Mouse (Mus musculus): ENCODE results near the gene Apba3. TPM values are rescaled to one million over a fixed set of nuclear protein-coding genes. Genes with fewer than 3 reads are reported as not detected.
"Not testable (repeated sequence)": the region's sequence is repeated elsewhere in the genome, so short reads cannot be mapped to it uniquely, and the experiment has no call there.

Apba3 gene
- 59.7 and 63.4 TPM in 2 replicates for polyA plus RNA-seq (2015; fragmentation: Nextera tagmentation; extraction: Ambion mirVana)

- H3K9me3 ChIP-seq (replicated peaks), result no peaks in the 10 kb centered on the region
- no peaks in the 10 kb centered on the region for H3K27me3 ChIP-seq
- H3K9ac ChIP-seq, result peak within 1 kb of the TSS; percentile 77
- H3K4me1 ChIP-seq, result peaks cover 20% of the 10 kb centered on the region
- peak; percentile 92 for ATAC-seq (replicated peaks; ENCODE audit: low FRiP score)
- WGBS, result under 1% methylated on average over 48 of the region's 48 CpGs
- peak within 1 kb of the TSS; percentile 92 for H3K27ac ChIP-seq
- peak within 1 kb of the TSS; percentile 80 for H3K4me3 ChIP-seq (replicated peaks)
- H3K4me2 ChIP-seq, result peak within 1 kb of the TSS; percentile 85
- H3K36me3 ChIP-seq, result peaks cover 59% of the 10 kb centered on the region
Measured at GRCm38 (mm10) chr10:81266211-81267105, at the start of gene Apba3, which contains the start of gene Mrpl54. Gene Apba3 (plus strand): TSS chr10:81266960. Gene Mrpl54 (minus strand): TSS chr10:81266934.

- H3K9ac ChIP-seq; H3K9me3 ChIP-seq (replicated peaks); H3K27ac ChIP-seq; H3K4me2 ChIP-seq; H3K36me3 ChIP-seq; H3K27me3 ChIP-seq; H3K4me1 ChIP-seq; ATAC-seq (replicated peaks; ENCODE audit: low FRiP score); H3K4me3 ChIP-seq (replicated peaks): not testable (repeated sequence)
- 27% methylated on average over 1 of the region's 1 CpGs for WGBS
Measured at GRCm38 (mm10) chr10:81217267-81217666, 49.5 kb upstream of the Apba3 start.

- H3K9ac ChIP-seq, result no peak overlapping the region
- H3K4me3 ChIP-seq (replicated peaks), result no peak overlapping the region
- WGBS, result 43% methylated on average over 7 of the region's 7 CpGs
- H3K27ac ChIP-seq, result no peak overlapping the region
- H3K4me2 ChIP-seq, result no peak overlapping the region
- peaks cover 7% of the 10 kb centered on the region; the same call in 1 of the 2 replicates for H3K27me3 ChIP-seq
- 0 out of 2 replicates have a peak, but pooled peaks cover 2% of the 10 kb centered on the region for H3K4me1 ChIP-seq
- no peaks in the 10 kb centered on the region for H3K9me3 ChIP-seq (replicated peaks)
- no peak for ATAC-seq (replicated peaks; ENCODE audit: low FRiP score)
- H3K36me3 ChIP-seq, result no peaks in the 10 kb centered on the region
Measured at GRCm38 (mm10) chr10:81217964-81218363, 48.8 kb upstream of the Apba3 start.

- ATAC-seq (replicated peaks; ENCODE audit: low FRiP score), result no peak
- no peak overlapping the region for H3K27ac ChIP-seq
Measured at GRCm38 (mm10) chr10:81221402-81222015, 45.3 kb upstream of the Apba3 start.

GRCm38 (mm10) chr10:81223731-81224130 lies 43.0 kb upstream of the Apba3 start:
- H3K4me3 ChIP-seq (replicated peaks); H3K9ac ChIP-seq; H3K4me2 ChIP-seq; ATAC-seq (replicated peaks; ENCODE audit: low FRiP score); H3K27ac ChIP-seq; H3K36me3 ChIP-seq; H3K9me3 ChIP-seq (replicated peaks); H3K4me1 ChIP-seq: not testable (repeated sequence)
- H3K27me3 ChIP-seq, result peaks cover 14% of the 10 kb centered on the region
- WGBS, result 42% methylated on average over 2 of the region's 2 CpGs

More at GRCm38 (mm10) chr10:81221402-81222015, 45.3 kb upstream of the Apba3 start:
- no peak overlapping the region for H3K9ac ChIP-seq
- H3K27me3 ChIP-seq, result peaks cover 7% of the 10 kb centered on the region; the same call in 1 of the 2 replicates
- 0 out of 2 replicates have a peak, but pooled peaks cover 2% of the 10 kb centered on the region for H3K4me1 ChIP-seq
- H3K4me2 ChIP-seq, result no peak overlapping the region
- H3K36me3 ChIP-seq, result no peaks in the 10 kb centered on the region
- H3K4me3 ChIP-seq (replicated peaks), result no peak overlapping the region
- no peaks in the 10 kb centered on the region for H3K9me3 ChIP-seq (replicated peaks)
- 82% methylated on average over 5 of the region's 5 CpGs for WGBS

- H3K9ac ChIP-seq, result no peak overlapping the region
- peaks cover 47% of the 10 kb centered on the region for H3K27me3 ChIP-seq
- peak overlapping the region; percentile 24 for H3K4me3 ChIP-seq (replicated peaks)
- no peaks in the 10 kb centered on the region for H3K36me3 ChIP-seq
- no peaks in the 10 kb centered on the region for H3K9me3 ChIP-seq (replicated peaks)
- no peak overlapping the region for H3K27ac ChIP-seq
- peak overlapping the region; percentile 35 for H3K4me2 ChIP-seq
- no peak for ATAC-seq (replicated peaks; ENCODE audit: low FRiP score)
- WGBS, result 10% methylated on average over 20 of the region's 20 CpGs
- peaks cover 28% of the 10 kb centered on the region for H3K4me1 ChIP-seq
Measured at GRCm38 (mm10) chr10:81229735-81230437, 36.9 kb upstream of the Apba3 start.

- Histone ChIP-seq H3K4me2 (peak within 1 kb of the TSS; percentile 49), H3K4me1 (peaks cover 28% of the 10 kb centered on the region), H3K9me3 (replicated peaks) (no peaks in the 10 kb centered on the region), H3K9ac (no peak within 1 kb of the TSS), H3K27me3 (peaks cover 47% of the 10 kb centered on the region), H3K4me3 (replicated peaks) (peak within 1 kb of the TSS; percentile 24), H3K27ac (no peak within 1 kb of the TSS), H3K36me3 (no peaks in the 10 kb centered on the region)
- ATAC-seq (replicated peaks; ENCODE audit: low FRiP score), result no peak
- 10% methylated on average over 27 of the region's 27 CpGs for WGBS
Measured at GRCm38 (mm10) chr10:81230438-81231332, 36.1 kb upstream of the Apba3 start, which contains the start of gene Atcay. Gene Atcay (minus strand): TSS chr10:81230833.

GRCm38 (mm10) chr10:81231436-81231835 lies 35.3 kb upstream of the Apba3 start:
- Histone ChIP-seq H3K9me3 (replicated peaks) (no peaks in the 10 kb centered on the region), H3K27me3 (peaks cover 47% of the 10 kb centered on the region), H3K27ac (no peak overlapping the region), H3K36me3 (no peaks in the 10 kb centered on the region), H3K9ac (no peak overlapping the region), H3K4me1 (peaks cover 28% of the 10 kb centered on the region), H3K4me3 (replicated peaks) (no peak overlapping the region), H3K4me2 (no peak overlapping the region)
- 50% methylated on average over 7 of the region's 7 CpGs for WGBS
- no peak for ATAC-seq (replicated peaks; ENCODE audit: low FRiP score)

GRCm38 (mm10) chr10:81232580-81233225 lies 34.1 kb upstream of the Apba3 start, which contains the start of gene Zfr2:
Gene Zfr2 (plus strand): TSS chr10:81233155.
- Histone ChIP-seq H3K9ac (peak within 1 kb of the TSS; percentile 62), H3K4me3 (replicated peaks) (peak within 1 kb of the TSS; percentile 71), H3K4me2 (peak within 1 kb of the TSS; percentile 64), H3K27ac (peak within 1 kb of the TSS; percentile 49; the same call in 1 of the 2 replicates), H3K9me3 (replicated peaks) (no peaks in the 10 kb centered on the region), H3K27me3 (peaks cover 50% of the 10 kb centered on the region), H3K4me1 (peaks cover 33% of the 10 kb centered on the region), H3K36me3 (no peaks in the 10 kb centered on the region)
- WGBS, result 7% methylated on average over 29 of the region's 29 CpGs
- peak; percentile 85 for ATAC-seq (replicated peaks; ENCODE audit: low FRiP score)

GRCm38 (mm10) chr10:81233226-81233585 lies 33.6 kb upstream of the Apba3 start:
- 2% methylated on average over 27 of the region's 28 CpGs for WGBS
- peak; percentile 68 for ATAC-seq (replicated peaks; ENCODE audit: low FRiP score)
- no peaks in the 10 kb centered on the region for H3K9me3 ChIP-seq (replicated peaks)
- H3K9ac ChIP-seq, result peak overlapping the region; percentile 62
- H3K4me1 ChIP-seq, result peaks cover 35% of the 10 kb centered on the region
- peak overlapping the region; percentile 64 for H3K4me2 ChIP-seq
- H3K4me3 ChIP-seq (replicated peaks), result peak overlapping the region; percentile 71
- H3K27me3 ChIP-seq, result peaks cover 48% of the 10 kb centered on the region
- peak overlapping the region; percentile 49; the same call in 1 of the 2 replicates for H3K27ac ChIP-seq
- no peaks in the 10 kb centered on the region for H3K36me3 ChIP-seq

Measured in kidney, embryonic 15.5 days (tissue).